Comparison of ENCODE assay signal across 8 mouse cellular contexts in genomic region chr6:33681778-33682640, GRCm38 (mm10).
DNase-seq lines count a peak whose midpoint lies in the region; ATAC-seq and TF ChIP-seq lines count a peak whose summit lies in the region.

No protein-coding gene starts in this region.

- WGBS in heart, postnatal 0 days, result 58% methylated on average over 10 of the region's 10 CpGs
- WGBS in heart, embryonic 12.5 days, result 53% methylated on average over 10 of the region's 10 CpGs
- 42% methylated on average over 10 of the region's 10 CpGs for WGBS in hindbrain, embryonic 15.5 days
- 48% methylated on average over 10 of the region's 10 CpGs for WGBS in limb, embryonic 11.5 days
- 37% methylated on average over 10 of the region's 10 CpGs for WGBS in neural tube, embryonic 15.5 days

- H3K9me3 ChIP-seq in heart, postnatal 0 days (replicated peaks; ENCODE audit: control insufficient read depth, low read length), result no peaks in the 10 kb centered on the region
- H3K9me3 ChIP-seq in heart, embryonic 12.5 days (replicated peaks), result no peaks in the 10 kb centered on the region
- no peaks in the 10 kb centered on the region for H3K9me3 ChIP-seq in hindbrain, embryonic 15.5 days
- H3K9me3 ChIP-seq in limb, embryonic 11.5 days (ENCODE audit: control insufficient read depth, low read length), result no peaks in the 10 kb centered on the region
- H3K9me3 ChIP-seq in neural tube, embryonic 15.5 days (replicated peaks), result no peaks in the 10 kb centered on the region

- no peak overlapping the region for H3K27ac ChIP-seq in heart, postnatal 0 days (ENCODE audit: low read depth)
- H3K27ac ChIP-seq in heart, embryonic 12.5 days (ENCODE audit: poor library complexity, severe bottlenecking), result no peak overlapping the region
- 0 out of 2 replicates have a peak overlapping the region, but pooled peaks have one; percentile 42 for H3K27ac ChIP-seq in hindbrain, embryonic 15.5 days (replicated peaks)
- no peak overlapping the region for H3K27ac ChIP-seq in limb, embryonic 11.5 days (replicated peaks; ENCODE audit: low read depth, low read length)
- no peak overlapping the region for H3K27ac ChIP-seq in neural tube, embryonic 15.5 days (replicated peaks)

- no peak overlapping the region for H3K4me2 ChIP-seq in heart, postnatal 0 days (ENCODE audit: low read depth, low read length)
- H3K4me2 ChIP-seq in heart, embryonic 12.5 days, result no peak overlapping the region
- no peak overlapping the region for H3K4me2 ChIP-seq in hindbrain, embryonic 15.5 days
- H3K4me2 ChIP-seq in limb, embryonic 11.5 days (ENCODE audit: low read depth, severe bottlenecking), result no peak overlapping the region
- H3K4me2 ChIP-seq in neural tube, embryonic 15.5 days, result no peak overlapping the region

- no peak for TF ChIP-seq EP300 in heart, postnatal 0 days (IDR thresholded peaks at IDR 0.05; ENCODE audit: low read depth)

- TF ChIP-seq CTCF in heart, postnatal 0 days (IDR thresholded peaks at IDR 0.05; ENCODE audit: low read depth), result peak; percentile 51

- no peak for ATAC-seq in heart, postnatal 0 days (ENCODE audit: insufficient read depth, low read depth)
- no peak for ATAC-seq in heart, embryonic 12.5 days (ENCODE audit: insufficient number of reproducible peaks, low FRiP score)
- ATAC-seq in hindbrain, embryonic 15.5 days (ENCODE audit: low FRiP score, low read depth), result no peak
- no peak for ATAC-seq in limb, embryonic 11.5 days (ENCODE audit: insufficient number of reproducible peaks, low FRiP score, low TSS enrichment, low read depth)
- ATAC-seq in neural tube, embryonic 15.5 days (ENCODE audit: low FRiP score), result peak; percentile 55; the same call in 1 of the 2 replicates
- no peak for ATAC-seq in CD4-positive, CD25-positive, alpha-beta regulatory T cell, adult 4 months

- H3K36me3 ChIP-seq in heart, postnatal 0 days (replicated peaks; ENCODE audit: control insufficient read depth, insufficient read depth, low read length), result no peaks in the 10 kb centered on the region
- no peaks in the 10 kb centered on the region for H3K36me3 ChIP-seq in heart, embryonic 12.5 days
- H3K36me3 ChIP-seq in hindbrain, embryonic 15.5 days, result no peaks in the 10 kb centered on the region
- no peaks in the 10 kb centered on the region for H3K36me3 ChIP-seq in limb, embryonic 11.5 days (ENCODE audit: control insufficient read depth, insufficient read depth, low read length)
- H3K36me3 ChIP-seq in neural tube, embryonic 15.5 days, result no peaks in the 10 kb centered on the region

- H3K4me3 ChIP-seq in heart, postnatal 0 days (ENCODE audit: low read depth, low read length), result no peak overlapping the region
- H3K4me3 ChIP-seq in heart, embryonic 12.5 days, result no peak overlapping the region
- H3K4me3 ChIP-seq in hindbrain, embryonic 15.5 days, result no peak overlapping the region
- H3K4me3 ChIP-seq in limb, embryonic 11.5 days (ENCODE audit: low read depth, low read length), result no peak overlapping the region
- no peak overlapping the region for H3K4me3 ChIP-seq in neural tube, embryonic 15.5 days (replicated peaks)

- no peak overlapping the region for H3K9ac ChIP-seq in heart, postnatal 0 days (replicated peaks; ENCODE audit: low read depth, low read length)
- H3K9ac ChIP-seq in heart, embryonic 12.5 days, result no peak overlapping the region
- H3K9ac ChIP-seq in hindbrain, embryonic 15.5 days, result no peak overlapping the region
- no peak overlapping the region for H3K9ac ChIP-seq in limb, embryonic 11.5 days (ENCODE audit: low read length)
- no peak overlapping the region for H3K9ac ChIP-seq in neural tube, embryonic 15.5 days (replicated peaks)

- no peaks in the 10 kb centered on the region for H3K27me3 ChIP-seq in heart, postnatal 0 days (ENCODE audit: control insufficient read depth, insufficient read depth, low read length)
- H3K27me3 ChIP-seq in heart, embryonic 12.5 days (replicated peaks), result no peaks in the 10 kb centered on the region
- no peaks in the 10 kb centered on the region for H3K27me3 ChIP-seq in hindbrain, embryonic 15.5 days
- no peaks in the 10 kb centered on the region for H3K27me3 ChIP-seq in limb, embryonic 11.5 days (ENCODE audit: control insufficient read depth, insufficient read depth, low read length)
- H3K27me3 ChIP-seq in neural tube, embryonic 15.5 days (replicated peaks), result no peaks in the 10 kb centered on the region

- H3K4me1 ChIP-seq in heart, postnatal 0 days (ENCODE audit: control insufficient read depth, insufficient read depth), result no peaks in the 10 kb centered on the region
- H3K4me1 ChIP-seq in heart, embryonic 12.5 days (replicated peaks), result 0 out of 2 replicates have a peak, but pooled peaks cover 3% of the 10 kb centered on the region
- peaks cover 7% of the 10 kb centered on the region; the same call in 1 of the 2 replicates for H3K4me1 ChIP-seq in hindbrain, embryonic 15.5 days (replicated peaks)
- H3K4me1 ChIP-seq in limb, embryonic 11.5 days (ENCODE audit: control insufficient read depth, insufficient read depth, low read length), result peaks cover 3% of the 10 kb centered on the region; the same call in 1 of the 2 replicates
- peaks cover 3% of the 10 kb centered on the region; the same call in 1 of the 2 replicates for H3K4me1 ChIP-seq in neural tube, embryonic 15.5 days

- peak; percentile 9 for DNase-seq in heart, postnatal 0 days (ENCODE audit: low spot score)
- DNase-seq in R1 (ENCODE audit: low read depth, low spot score), result peak; percentile 25
- DNase-seq in embryo, embryonic 10.5 days (ENCODE audit: low spot score), result peak; percentile 75
- DNase-seq in limb, embryonic 11.5 days (ENCODE audit: low spot score), result peak; percentile 57

Comparison
In these comparisons a context has a peak if more than half of its experiments do, and no peak if none do; other contexts are left out.
1. DNase-seq: peak in every context shown above with its lines; median percentile 75 in embryo, embryonic 10.5 days; 57 in limb, embryonic 11.5 days; 25 in R1; 9 in heart, postnatal 0 days.